Mouse (Mus musculus) layer of hippocampus, adult 2 months (tissue): ENCODE data around the gene Anxa6. TPM values are rescaled to one million over a fixed set of nuclear protein-coding genes. Genes with fewer than 3 reads are reported as not detected.

Experiments
- DNase-seq, 2 experiments: peaks; one replicate each; pipeline ENCODE4 v3.0.0; 2022; ENCODE audit warnings: low spot score in 2 of 2
- H3K27ac ChIP-seq: fragments of 200-600 bp; 2 replicates; pipeline ENCODE4 v1.8.1; 2022
- H3K4me3 ChIP-seq: fragments of 200-600 bp; 2 replicates; pipeline ENCODE4 v1.8.1; 2022; ENCODE audit warnings: mild to moderate bottlenecking
- CTCF ChIP-seq: fragments of 200-600 bp; conservative IDR thresholded peaks from 2 replicates; pipeline ENCODE4 v1.8.1; 2022; ENCODE audit warnings: antibody characterized with exemption, mild to moderate bottlenecking, moderate library complexity
- long read RNA-seq, 2 experiments: library from polyadenylated mRNA; stranded (forward); transcript quantifications; one replicate each; pipeline ENCODE4 v2.0.0; 2021; ENCODE audit warnings: borderline mapping rate in 2 of 2
- total RNA-seq, 2 experiments: library from RNA; stranded (reverse); gene quantifications; 2 replicates each; pipeline ENCODE4 v1.2.3; 2021

The Anxa6 gene
- total RNA-seq: 100 to 1,000 TPM; 100 to 103 TPM
- long read RNA-seq, experiment 1, transcript Anxa6-202 (26 exons, 2,489 nt): major isoform, 68 of 97 reads
- long read RNA-seq, experiment 1, transcript Anxa6-201 (25 exons, 2,471 nt): minor isoform, 15 of 97 reads
- long read RNA-seq, experiment 1, partial matches to known transcripts: 7 of 97 reads
- long read RNA-seq, experiment 1, other reads (novel, unspliced or antisense): 7 of 97 reads
- long read RNA-seq, experiment 2, transcript Anxa6-201 (25 exons, 2,471 nt): minor isoform, 29 of 120 reads
- long read RNA-seq, experiment 2, transcript Anxa6-202 (26 exons, 2,489 nt): major isoform, 78 of 120 reads
- long read RNA-seq, experiment 2, partial matches to known transcripts: 9 of 120 reads
- long read RNA-seq, experiment 2, other reads (novel, unspliced or antisense): 4 of 120 reads

GRCm38 (mm10) chr11:55033040-55033660 is at the start of gene Anxa6:
Gene Anxa6 (minus strand): TSS chr11:55033445.
- Histone ChIP-seq H3K27ac (peak within 1 kb of the TSS; percentile 92), H3K4me3 (peak within 1 kb of the TSS; percentile 98)
- TF ChIP-seq CTCF: 0 out of 2 replicates have a peak, but pooled peaks have one; percentile 6
- DNase-seq: peak; percentile 79 to 81

DNA sequence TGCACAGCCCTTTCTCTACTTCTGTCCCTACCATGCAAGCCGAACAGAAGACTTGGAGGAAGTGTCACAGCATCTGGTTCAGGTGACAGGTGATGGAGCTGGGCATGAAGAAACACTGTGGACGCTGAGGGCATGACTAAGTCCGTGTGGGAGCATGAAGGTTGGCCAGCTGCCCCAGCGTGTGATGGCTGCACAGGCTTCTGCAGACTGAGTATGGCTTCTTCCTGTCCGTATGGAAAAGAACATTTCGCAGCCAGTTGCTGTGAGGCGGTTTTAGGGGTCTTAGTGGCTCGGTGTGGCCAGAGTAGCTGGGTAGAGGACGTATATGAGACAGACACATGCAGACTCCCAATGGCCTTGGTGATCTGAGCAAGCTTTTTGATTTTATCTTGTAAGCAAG is 48.0 kb upstream of the Anxa6 start:
- no peak overlapping the region for H3K27ac ChIP-seq
- no peak for TF ChIP-seq CTCF
- no peak overlapping the region for H3K4me3 ChIP-seq
- no peak for DNase-seq

DNA sequence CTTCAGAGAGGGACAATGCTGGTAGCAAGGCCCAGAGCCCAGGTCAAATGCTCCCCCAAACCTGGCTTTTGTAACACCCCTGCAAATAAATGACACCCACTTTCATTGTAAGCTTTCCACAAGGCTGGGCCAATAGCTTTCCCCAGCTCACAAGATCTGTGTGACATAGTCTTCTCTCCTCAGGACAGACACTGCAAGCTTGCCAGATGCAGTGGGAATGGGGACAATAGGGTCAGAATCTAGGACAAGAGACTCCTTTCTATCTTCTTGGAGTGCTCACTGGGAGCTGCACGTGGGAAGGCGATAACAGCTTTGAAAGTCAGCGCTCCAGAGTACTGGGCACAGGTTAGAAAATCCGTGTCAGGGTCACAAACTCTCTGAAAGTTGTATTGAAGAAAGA is 45.9 kb upstream of the Anxa6 start:
- no peak for DNase-seq
- H3K27ac ChIP-seq: no peak overlapping the region
- H3K4me3 ChIP-seq: no peak overlapping the region
- TF ChIP-seq CTCF: no peak

DNA sequence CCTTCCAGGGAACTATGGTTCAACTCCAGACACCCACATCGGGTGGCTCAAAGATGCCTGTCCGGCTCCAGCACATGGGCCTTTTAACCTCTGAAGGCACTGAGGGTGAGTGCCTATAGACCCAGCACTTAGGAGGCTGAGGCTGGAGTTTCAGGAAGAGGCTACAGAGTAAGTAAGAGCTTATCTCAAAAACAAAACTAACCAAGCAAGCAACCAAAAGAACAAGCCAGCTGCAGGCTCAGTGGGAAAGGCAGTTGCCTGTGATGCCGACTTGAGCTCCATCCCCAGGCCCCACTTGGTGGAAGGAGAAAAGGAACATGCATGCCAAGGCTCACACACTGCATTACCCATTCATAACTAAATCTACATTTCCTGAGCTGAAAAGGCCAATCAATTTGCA is 45.3 kb upstream of the Anxa6 start:
- no peak overlapping the region for H3K27ac ChIP-seq
- no peak for DNase-seq
- H3K4me3 ChIP-seq: no peak overlapping the region
- no peak for TF ChIP-seq CTCF

DNA sequence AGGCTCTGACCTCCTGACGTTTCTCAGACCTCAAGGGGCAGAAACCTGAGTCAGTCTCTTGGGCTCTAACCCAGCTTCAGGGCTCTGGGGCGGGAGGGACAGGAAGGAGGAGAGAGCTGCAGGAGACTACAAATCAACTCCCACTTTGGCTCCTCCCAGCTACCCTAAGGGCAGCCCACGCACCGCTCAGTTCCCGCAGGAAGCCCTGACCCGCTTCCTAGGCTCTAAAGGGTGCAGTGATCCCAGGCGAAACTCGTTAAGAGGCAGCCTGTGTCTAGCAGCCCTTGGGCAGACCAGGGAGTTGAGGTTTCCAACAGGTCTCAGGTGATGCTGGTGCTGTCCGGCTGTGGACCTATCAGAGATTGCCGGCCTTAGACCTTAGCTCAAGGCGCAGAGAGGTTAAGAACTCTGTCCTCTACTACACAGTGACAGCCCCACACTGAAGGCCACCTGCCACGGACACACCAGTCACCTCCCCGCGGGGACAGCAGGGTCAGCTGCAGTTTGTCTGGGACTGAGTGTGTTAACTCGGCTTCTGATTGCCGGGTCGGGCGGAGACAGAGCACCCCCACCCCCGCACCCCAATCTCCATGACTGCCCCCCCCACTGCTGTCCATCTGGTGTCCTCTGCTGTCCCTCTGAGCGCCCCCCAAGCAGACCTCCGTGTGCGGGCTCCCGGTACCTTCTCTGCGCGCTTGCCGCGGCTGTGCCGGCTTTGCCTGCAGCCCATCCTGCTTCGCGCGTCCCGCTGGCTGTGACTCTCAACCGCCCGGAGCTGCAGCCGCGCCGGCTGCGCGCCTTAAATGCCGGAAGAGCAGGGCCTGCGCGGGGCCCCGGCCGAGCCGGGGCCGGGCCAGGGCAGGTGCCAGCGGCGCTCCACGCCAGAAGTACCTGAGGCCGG is 44.3 kb upstream of the Anxa6 start, which contains the start of gene Ccdc69:
Gene Ccdc69, minus strand, starts transcription at position 801 of the 901 bp plus-strand sequence.
- DNase-seq: no peak
- H3K27ac ChIP-seq: peak within 1 kb of the TSS; percentile 48; the same call in 1 of the 2 replicates
- H3K4me3 ChIP-seq: peak within 1 kb of the TSS; percentile 51
- TF ChIP-seq CTCF: no peak

GRCm38 (mm10) chr11:55076234-55076633 is 43.0 kb upstream of the Anxa6 start:
- no peak overlapping the region for H3K4me3 ChIP-seq
- no peak for DNase-seq
- TF ChIP-seq CTCF: no peak
- H3K27ac ChIP-seq: no peak overlapping the region

DNA sequence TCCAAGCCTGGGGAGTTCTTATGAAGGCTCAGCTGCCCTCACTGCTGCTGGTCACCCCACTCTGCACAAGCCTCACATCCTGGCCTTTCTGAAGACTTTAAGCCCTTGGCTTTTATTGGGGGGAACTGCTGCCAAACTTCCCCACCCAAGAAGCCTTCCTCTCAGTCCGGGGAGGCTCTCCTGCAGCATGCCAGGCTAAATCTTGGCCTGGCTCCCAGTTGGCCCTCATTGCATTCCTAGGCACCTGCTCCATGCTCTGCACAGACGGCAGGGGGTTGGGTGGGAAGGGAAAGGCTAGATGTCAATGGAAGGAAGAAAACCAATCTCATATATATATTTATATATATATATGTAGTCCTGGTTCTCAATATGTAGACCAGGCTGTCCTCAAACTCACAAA is 42.4 kb upstream of the Anxa6 start:
- Histone ChIP-seq H3K4me3 (no peak overlapping the region), H3K27ac (no peak overlapping the region)
- no peak for TF ChIP-seq CTCF
- DNase-seq: no peak

DNA sequence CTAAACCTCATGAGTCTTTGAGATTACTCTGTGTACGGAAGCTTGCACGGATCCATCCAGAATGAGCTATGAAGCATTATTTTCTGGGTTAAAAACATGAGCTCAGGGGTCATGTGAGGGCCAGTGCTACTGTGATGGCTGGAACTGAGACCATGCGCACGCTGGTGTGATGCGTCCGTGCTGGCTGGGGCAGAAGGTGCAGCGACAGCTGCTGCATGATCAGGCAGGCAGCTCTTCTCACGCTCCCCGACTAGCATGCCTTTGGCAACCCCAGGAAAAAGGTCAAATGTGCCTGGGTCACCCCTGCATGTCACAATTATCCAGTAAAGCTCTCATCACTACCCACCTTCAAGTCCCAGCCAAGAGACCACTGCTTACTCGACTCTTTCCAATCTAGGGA is 39.9 kb upstream of the Anxa6 start:
- Histone ChIP-seq H3K4me3 (no peak overlapping the region), H3K27ac (no peak overlapping the region)
- DNase-seq: no peak
- TF ChIP-seq CTCF: no peak

GRCm38 (mm10) chr11:55072467-55072866 is 39.2 kb upstream of the Anxa6 start:
- H3K4me3 ChIP-seq: no peak overlapping the region
- no peak overlapping the region for H3K27ac ChIP-seq
- no peak for DNase-seq
- no peak for TF ChIP-seq CTCF

- no peak overlapping the region for H3K27ac ChIP-seq
- DNase-seq: no peak
- no peak for TF ChIP-seq CTCF
- no peak overlapping the region for H3K4me3 ChIP-seq
Observed at GRCm38 (mm10) chr11:55071344-55071743, 38.1 kb upstream of the Anxa6 start.

GRCm38 (mm10) chr11:55069023-55069422 is 35.8 kb upstream of the Anxa6 start:
- TF ChIP-seq CTCF: no peak
- H3K27ac ChIP-seq: no peak overlapping the region
- DNase-seq: no peak
- H3K4me3 ChIP-seq: no peak overlapping the region

DNA sequence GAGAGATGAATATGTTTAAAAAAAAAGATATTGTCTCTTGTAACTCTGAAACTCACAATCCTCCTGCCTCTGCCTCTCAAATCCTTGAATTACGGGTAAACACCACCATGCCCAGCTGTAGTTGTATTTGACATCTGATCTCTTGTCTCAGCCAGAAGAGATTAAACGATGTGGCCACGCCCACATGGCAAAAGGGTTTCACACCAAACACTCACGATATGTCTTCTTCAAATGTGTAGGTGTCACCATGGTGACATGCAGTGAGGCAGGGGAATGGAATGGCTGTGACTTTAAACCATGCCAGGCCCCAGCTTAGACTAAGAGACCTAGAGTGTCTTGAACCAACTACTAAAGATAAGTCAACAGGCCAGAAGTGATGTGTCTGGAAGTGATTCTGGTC is 33.7 kb upstream of the Anxa6 start:
- H3K27ac ChIP-seq: no peak overlapping the region
- H3K4me3 ChIP-seq: no peak overlapping the region
- TF ChIP-seq CTCF: no peak
- DNase-seq: no peak

- Histone ChIP-seq H3K4me3 (no peak overlapping the region), H3K27ac (no peak overlapping the region)
- no peak for TF ChIP-seq CTCF
- DNase-seq: no peak
Observed at GRCm38 (mm10) chr11:55062856-55063255, 29.6 kb upstream of the Anxa6 start.
